Mouse (Mus musculus) hindbrain, embryonic 12.5 days (tissue): ENCODE results near the gene Myo1d. TPM values are rescaled to one million over a fixed set of nuclear protein-coding genes. Genes with fewer than 3 reads are reported as not detected.

Experiments used
- ATAC-seq: fragments of 200-750 bp; cut with Nextera tagmentation; 2 replicates; pipeline ENCODE4 v1.8.0; 2017; ENCODE audit warnings: moderate TSS enrichment; ENCODE audit not compliant: low FRiP score
- H3K27ac ChIP-seq: fragments of 300-500 bp; sonication (generic); 2 replicates; pipeline ENCODE4 v1.5.1; 2016; ENCODE audit warnings: mild to moderate bottlenecking
- H3K27me3 ChIP-seq: fragments of 300-500 bp; sonication (generic); 2 replicates; pipeline ENCODE4 v1.6.1; 2016; ENCODE audit warnings: mild to moderate bottlenecking
- H3K36me3 ChIP-seq: fragments of 300-500 bp; sonication (generic); 2 replicates; pipeline ENCODE4 v1.6.1; 2016; ENCODE audit warnings: mild to moderate bottlenecking
- H3K4me1 ChIP-seq: fragments of 300-500 bp; sonication (generic); 2 replicates; pipeline ENCODE4 v1.6.1; 2016
- H3K4me2 ChIP-seq: fragments of 300-500 bp; sonication (generic); replicated peaks from 2 replicates; pipeline ENCODE4 v1.6.1; 2016; ENCODE audit warnings: mild to moderate bottlenecking
- H3K4me3 ChIP-seq: fragments of 300-500 bp; sonication (generic); 2 replicates; pipeline ENCODE4 v1.5.1; 2016; ENCODE audit warnings: mild to moderate bottlenecking
- H3K9ac ChIP-seq: fragments of 300-500 bp; sonication (generic); 2 replicates; pipeline ENCODE4 v1.6.1; 2016; ENCODE audit warnings: mild to moderate bottlenecking, moderate library complexity
- H3K9me3 ChIP-seq: fragments of 300-500 bp; sonication (generic); replicated peaks from 2 replicates; pipeline ENCODE4 v1.6.1; 2016; ENCODE audit warnings: mild to moderate bottlenecking
- WGBS: fragments of 180-500 bp; shearing (Covaris S2); methylation state at CpG from one replicate; pipeline ENCODE4 v1.1.7; 2016; 5-methylcytosine and 5-hydroxymethylcytosine counted together
- polyA plus RNA-seq: library from polyadenylated mRNA; unstranded; fragments of >200 nt; fragmentation: Nextera tagmentation; extraction: Ambion mirVana; gene quantifications from 2 replicates; pipeline ENCODE4 v1.2.1, GENCODE M21; 2016

Myo1d gene
- polyA plus RNA-seq, 1 experiment from 2014 or later, result 4.5 TPM

GRCm38 (mm10) chr11:80799979-80800378 lies 20.2 kb upstream of the Myo1d start:
- ATAC-seq, result no peak
- H3K4me2 ChIP-seq, result no peak overlapping the region
- 46% methylated on average over 3 of the region's 3 CpGs for WGBS

GRCm38 (mm10) chr11:80795431-80795830 lies 15.6 kb upstream of the Myo1d start:
- H3K4me2 ChIP-seq, result no peak overlapping the region
- no peaks in the 10 kb centered on the region for H3K27me3 ChIP-seq
- no peak for ATAC-seq
- no peak overlapping the region for H3K4me3 ChIP-seq
- no peaks in the 10 kb centered on the region for H3K36me3 ChIP-seq
- no peak overlapping the region for H3K27ac ChIP-seq
- no peaks in the 10 kb centered on the region for H3K4me1 ChIP-seq
- no peaks in the 10 kb centered on the region for H3K9me3 ChIP-seq
- WGBS, result 77% methylated on average over 8 of the region's 8 CpGs
- no peak overlapping the region for H3K9ac ChIP-seq

More at GRCm38 (mm10) chr11:80799979-80800378, 20.2 kb upstream of the Myo1d start:
- no peak overlapping the region for H3K9ac ChIP-seq
- no peaks in the 10 kb centered on the region for H3K36me3 ChIP-seq
- no peak overlapping the region for H3K27ac ChIP-seq
- no peak overlapping the region for H3K4me3 ChIP-seq
- no peaks in the 10 kb centered on the region for H3K9me3 ChIP-seq
- no peaks in the 10 kb centered on the region for H3K27me3 ChIP-seq
- no peaks in the 10 kb centered on the region for H3K4me1 ChIP-seq

- Histone ChIP-seq H3K36me3 (no peaks in the 10 kb centered on the region), H3K27ac (no peak overlapping the region), H3K9me3 (no peaks in the 10 kb centered on the region), H3K4me3 (no peak overlapping the region), H3K4me1 (no peaks in the 10 kb centered on the region), H3K27me3 (no peaks in the 10 kb centered on the region), H3K9ac (no peak overlapping the region), H3K4me2 (no peak overlapping the region)
- ATAC-seq, result no peak
- WGBS, result 88% methylated on average over 4 of the region's 4 CpGs
These were observed 14.5 kb upstream of the Myo1d start for GRCm38 (mm10) chr11:80794290-80794689.

GRCm38 (mm10) chr11:80793386-80793785 lies 13.6 kb upstream of the Myo1d start:
- 87% methylated on average over 4 of the region's 4 CpGs for WGBS
- Histone ChIP-seq H3K27ac (no peak overlapping the region), H3K4me1 (no peaks in the 10 kb centered on the region), H3K4me2 (no peak overlapping the region), H3K36me3 (no peaks in the 10 kb centered on the region), H3K27me3 (no peaks in the 10 kb centered on the region), H3K4me3 (no peak overlapping the region), H3K9ac (no peak overlapping the region), H3K9me3 (no peaks in the 10 kb centered on the region)
- ATAC-seq, result no peak

- H3K4me3 ChIP-seq, result no peak overlapping the region
- 71% methylated on average over 3 of the region's 3 CpGs for WGBS
These were observed 12.0 kb upstream of the Myo1d start for GRCm38 (mm10) chr11:80791677-80792432.

GRCm38 (mm10) chr11:80790413-80790812 lies 10.6 kb upstream of the Myo1d start:
- H3K4me1 ChIP-seq, result no peaks in the 10 kb centered on the region
- H3K4me3 ChIP-seq, result no peak overlapping the region
- 71% methylated on average over 3 of the region's 3 CpGs for WGBS
- H3K4me2 ChIP-seq, result no peak overlapping the region
- H3K36me3 ChIP-seq, result no peaks in the 10 kb centered on the region
- ATAC-seq, result no peak
- H3K9ac ChIP-seq, result no peak overlapping the region
- no peaks in the 10 kb centered on the region for H3K27me3 ChIP-seq
- H3K9me3 ChIP-seq, result no peaks in the 10 kb centered on the region
- no peak overlapping the region for H3K27ac ChIP-seq

More at GRCm38 (mm10) chr11:80791677-80792432, 12.0 kb upstream of the Myo1d start:
- H3K27me3 ChIP-seq, result no peaks in the 10 kb centered on the region
- no peak overlapping the region for H3K27ac ChIP-seq
- no peaks in the 10 kb centered on the region for H3K9me3 ChIP-seq
- ATAC-seq, result no peak
- no peak overlapping the region for H3K9ac ChIP-seq
- H3K4me1 ChIP-seq, result no peaks in the 10 kb centered on the region
- no peaks in the 10 kb centered on the region for H3K36me3 ChIP-seq
- H3K4me2 ChIP-seq, result no peak overlapping the region

GRCm38 (mm10) chr11:80789647-80790240 lies 9.9 kb upstream of the Myo1d start:
- 54% methylated on average over 7 of the region's 7 CpGs for WGBS
- Histone ChIP-seq H3K27me3 (no peaks in the 10 kb centered on the region), H3K4me2 (no peak overlapping the region), H3K4me3 (no peak overlapping the region), H3K27ac (no peak overlapping the region), H3K9me3 (no peaks in the 10 kb centered on the region), H3K36me3 (no peaks in the 10 kb centered on the region), H3K9ac (no peak overlapping the region), H3K4me1 (no peaks in the 10 kb centered on the region)
- ATAC-seq, result no peak

GRCm38 (mm10) chr11:80785672-80786071 lies 5.8 kb upstream of the Myo1d start:
- H3K9ac ChIP-seq, result no peak overlapping the region
- WGBS, result 88% methylated on average over 5 of the region's 5 CpGs
- no peaks in the 10 kb centered on the region for H3K9me3 ChIP-seq
- no peak overlapping the region for H3K4me2 ChIP-seq
- H3K4me3 ChIP-seq, result no peak overlapping the region
- H3K4me1 ChIP-seq, result no peaks in the 10 kb centered on the region
- ATAC-seq, result no peak
- H3K27me3 ChIP-seq, result no peaks in the 10 kb centered on the region
- H3K27ac ChIP-seq, result no peak overlapping the region
- H3K36me3 ChIP-seq, result no peaks in the 10 kb centered on the region

- no peak for ATAC-seq
- H3K27ac ChIP-seq, result no peak overlapping the region
- peaks cover 5% of the 10 kb centered on the region; the same call in 1 of the 2 replicates for H3K27me3 ChIP-seq
- no peak overlapping the region for H3K4me2 ChIP-seq
- peaks cover 1% of the 10 kb centered on the region; the same call in 1 of the 2 replicates for H3K4me1 ChIP-seq
- H3K4me3 ChIP-seq, result no peak overlapping the region
- no peak overlapping the region for H3K9ac ChIP-seq
- H3K36me3 ChIP-seq, result no peaks in the 10 kb centered on the region
- H3K9me3 ChIP-seq, result no peaks in the 10 kb centered on the region
- 55% methylated on average over 3 of the region's 3 CpGs for WGBS
These were observed 4.5 kb upstream of the Myo1d start for GRCm38 (mm10) chr11:80784294-80784743.

- Histone ChIP-seq H3K27me3 (peaks cover 10% of the 10 kb centered on the region), H3K27ac (no peak overlapping the region), H3K9ac (no peak overlapping the region), H3K9me3 (no peaks in the 10 kb centered on the region), H3K4me3 (no peak overlapping the region), H3K4me1 (peaks cover 3% of the 10 kb centered on the region; the same call in 1 of the 2 replicates), H3K36me3 (no peaks in the 10 kb centered on the region), H3K4me2 (no peak overlapping the region)
- ATAC-seq, result no peak
- 74% methylated on average over 7 of the region's 7 CpGs for WGBS
These were observed 3.6 kb upstream of the Myo1d start for GRCm38 (mm10) chr11:80783460-80783859.

GRCm38 (mm10) chr11:80781535-80781934 lies 1.7 kb upstream of the Myo1d start:
- Histone ChIP-seq H3K4me1 (peaks cover 3% of the 10 kb centered on the region; the same call in 1 of the 2 replicates), H3K4me3 (no peak overlapping the region), H3K9ac (no peak overlapping the region), H3K9me3 (no peaks in the 10 kb centered on the region), H3K36me3 (no peaks in the 10 kb centered on the region), H3K4me2 (no peak overlapping the region), H3K27me3 (peaks cover 16% of the 10 kb centered on the region), H3K27ac (no peak overlapping the region)
- WGBS, result 87% methylated on average over 2 of the region's 2 CpGs
- ATAC-seq, result no peak

- no peak; the same call in 1 of the 2 replicates for ATAC-seq
- H3K36me3 ChIP-seq, result no peaks in the 10 kb centered on the region
- H3K27me3 ChIP-seq, result peaks cover 16% of the 10 kb centered on the region
- no peak overlapping the region for H3K27ac ChIP-seq
- H3K9me3 ChIP-seq, result no peaks in the 10 kb centered on the region
- peaks cover 3% of the 10 kb centered on the region; the same call in 1 of the 2 replicates for H3K4me1 ChIP-seq
- peak overlapping the region; percentile 60 for H3K9ac ChIP-seq
- WGBS, result 6% methylated on average over 18 of the region's 18 CpGs
- H3K4me3 ChIP-seq, result peak overlapping the region; percentile 60
- peak overlapping the region; percentile 74 for H3K4me2 ChIP-seq
These were observed 804 bp downstream of the Myo1d start for GRCm38 (mm10) chr11:80778916-80779526.
